Mouse (Mus musculus) induced T-regulatory cell, adult 2 months (primary cell): ENCODE results near the gene Sfxn2.

Experiments used
- DNase-seq: peaks from one replicate; pipeline ENCODE4 v3.0.0-alpha.2; 2012; ENCODE audit warnings: low read depth

Sfxn2 gene

DNA sequence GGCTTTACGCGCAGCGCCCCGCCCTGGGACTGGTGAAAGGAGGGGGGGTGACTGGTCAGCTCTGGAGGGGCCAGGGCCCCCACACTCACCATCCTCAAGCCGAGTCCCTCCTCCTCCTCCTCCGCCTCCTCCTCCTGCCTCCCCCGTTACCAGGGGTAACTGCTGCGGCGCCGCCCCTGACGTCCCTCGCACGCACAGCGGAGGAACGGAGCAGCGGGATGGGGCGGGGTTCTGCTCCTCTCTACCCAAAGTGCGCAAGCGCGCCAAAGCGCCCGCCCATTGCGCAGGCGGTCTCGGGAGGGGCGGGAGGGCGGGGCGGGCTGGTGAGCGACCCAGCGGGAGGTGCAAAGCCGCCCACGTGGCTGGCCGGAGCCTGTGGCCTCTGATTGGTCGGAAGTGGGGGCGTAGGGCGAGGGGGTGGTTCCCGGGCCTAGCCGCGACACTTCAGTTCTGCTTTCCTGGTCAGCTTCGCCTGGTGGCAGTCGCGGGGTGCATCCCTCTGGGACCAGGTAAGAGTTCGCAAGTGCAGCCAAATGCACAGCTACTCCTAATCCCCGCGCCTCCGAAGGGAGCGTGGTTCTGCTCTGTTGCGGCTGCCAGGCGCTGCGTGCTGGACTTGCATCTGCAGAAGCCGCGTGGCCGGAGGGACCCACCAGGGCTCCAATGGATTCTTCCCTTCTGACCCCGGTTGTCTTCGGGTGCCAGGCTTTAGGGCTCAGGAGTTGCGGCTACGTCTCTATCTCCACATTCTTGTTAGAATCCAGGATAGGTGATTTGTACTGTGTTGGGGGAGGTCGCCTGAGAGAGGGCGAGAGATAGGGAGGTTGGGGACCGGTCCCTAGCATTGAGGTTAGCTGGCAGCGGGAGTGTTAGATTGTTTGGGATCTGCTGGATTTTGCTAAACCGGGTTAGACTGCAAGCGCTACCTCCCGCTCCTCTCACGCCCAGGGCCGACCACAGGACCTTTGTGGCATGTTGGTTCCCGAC, at the start of gene Sfxn2, which contains the start of gene Arl3:
Gene Sfxn2 (plus strand): TSS at position 415 of the 987 bp plus-strand sequence.
Gene Arl3 (minus strand): TSS at position 248 of the 987 bp plus-strand sequence.
- peak; percentile 98 for DNase-seq

DNA sequence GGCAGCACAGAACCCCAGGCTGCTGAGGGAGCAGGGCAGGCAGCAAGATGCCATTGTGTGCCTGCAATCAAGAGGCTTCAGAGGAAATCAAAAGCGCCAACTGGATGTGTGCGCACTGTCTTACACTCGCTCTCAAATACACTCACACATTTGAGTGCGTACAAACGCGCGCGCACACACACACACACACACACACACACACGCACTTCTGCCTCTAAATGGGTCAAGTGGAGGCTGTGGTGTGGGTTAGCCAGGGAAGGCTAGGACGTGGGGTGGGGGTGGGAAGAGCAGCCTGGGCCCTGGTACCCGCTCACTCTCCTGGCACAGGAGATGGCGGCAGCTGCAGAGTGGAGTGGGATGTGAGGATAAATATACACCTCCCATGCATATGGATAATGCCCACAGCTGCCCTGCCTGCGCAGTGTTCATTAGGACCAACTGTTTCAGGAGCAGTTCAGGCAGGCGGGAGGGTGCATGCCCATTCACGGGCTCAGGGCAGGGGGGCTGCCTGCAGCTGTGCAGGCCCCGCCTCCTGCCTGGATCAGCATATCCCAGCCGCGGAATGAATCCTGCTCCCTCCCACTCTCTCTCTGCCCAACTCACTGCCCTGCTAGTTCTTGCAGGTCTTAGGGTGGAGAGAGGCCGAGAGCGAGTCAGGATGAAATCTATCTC, 49.5 kb upstream of the Sfxn2 start:
- peak; percentile 42 for DNase-seq

DNA sequence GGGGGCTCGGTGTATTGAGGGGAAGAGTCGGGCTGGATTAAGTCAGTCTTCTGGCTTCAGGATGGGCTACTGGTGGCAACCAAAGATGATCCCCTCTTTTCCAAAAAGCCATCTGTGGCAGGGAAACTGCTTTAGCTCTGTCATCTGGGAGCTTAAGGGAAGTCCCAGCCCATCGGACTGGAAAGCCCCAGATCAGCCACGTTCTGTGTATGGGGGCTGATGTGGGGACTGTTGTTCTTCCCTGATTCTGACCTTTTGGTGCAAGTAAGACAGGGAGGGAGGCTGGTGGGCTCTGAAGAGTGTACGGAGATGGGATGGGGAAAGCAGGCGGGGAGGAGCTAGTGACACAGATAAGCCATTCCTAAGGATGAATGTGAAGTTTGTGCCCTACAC, 49.0 kb upstream of the Sfxn2 start:
- DNase-seq: peak; percentile 42

DNA sequence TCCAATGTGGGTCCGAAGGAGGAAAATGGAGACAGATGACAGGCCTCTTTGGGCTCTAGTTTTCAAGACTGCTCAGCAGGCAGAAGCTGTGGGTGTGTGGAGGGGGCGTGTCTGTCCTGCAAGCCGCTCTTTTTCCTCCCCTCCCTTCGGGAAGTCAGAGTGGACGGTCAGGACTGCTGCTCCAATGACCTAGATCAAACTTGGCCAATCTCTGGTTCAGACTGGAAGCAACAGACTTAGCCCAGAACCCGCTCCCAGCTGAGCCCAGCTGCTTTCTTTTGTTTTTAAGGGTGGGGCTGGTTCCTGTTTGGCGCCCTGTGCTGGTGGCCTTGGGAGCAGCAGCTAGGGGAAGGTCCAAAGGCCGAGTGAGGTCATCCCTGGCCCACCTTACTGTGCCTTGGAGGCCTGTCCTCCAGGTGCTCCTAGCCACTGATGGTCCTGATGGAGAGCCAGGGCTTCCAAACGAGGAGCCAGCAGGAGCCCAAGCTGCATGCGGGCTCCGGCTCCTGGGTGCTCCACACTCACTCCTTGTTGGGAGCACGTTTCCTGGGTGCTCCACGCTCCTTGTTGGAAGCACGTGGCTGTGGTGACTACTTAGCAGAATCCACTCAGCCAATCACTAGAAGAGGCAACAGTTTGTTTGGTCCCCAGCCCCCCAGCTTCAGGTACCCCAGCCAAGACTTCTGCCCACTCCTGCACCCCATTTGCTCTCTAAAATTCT, 48.4 kb upstream of the Sfxn2 start:
- no peak for DNase-seq

DNA sequence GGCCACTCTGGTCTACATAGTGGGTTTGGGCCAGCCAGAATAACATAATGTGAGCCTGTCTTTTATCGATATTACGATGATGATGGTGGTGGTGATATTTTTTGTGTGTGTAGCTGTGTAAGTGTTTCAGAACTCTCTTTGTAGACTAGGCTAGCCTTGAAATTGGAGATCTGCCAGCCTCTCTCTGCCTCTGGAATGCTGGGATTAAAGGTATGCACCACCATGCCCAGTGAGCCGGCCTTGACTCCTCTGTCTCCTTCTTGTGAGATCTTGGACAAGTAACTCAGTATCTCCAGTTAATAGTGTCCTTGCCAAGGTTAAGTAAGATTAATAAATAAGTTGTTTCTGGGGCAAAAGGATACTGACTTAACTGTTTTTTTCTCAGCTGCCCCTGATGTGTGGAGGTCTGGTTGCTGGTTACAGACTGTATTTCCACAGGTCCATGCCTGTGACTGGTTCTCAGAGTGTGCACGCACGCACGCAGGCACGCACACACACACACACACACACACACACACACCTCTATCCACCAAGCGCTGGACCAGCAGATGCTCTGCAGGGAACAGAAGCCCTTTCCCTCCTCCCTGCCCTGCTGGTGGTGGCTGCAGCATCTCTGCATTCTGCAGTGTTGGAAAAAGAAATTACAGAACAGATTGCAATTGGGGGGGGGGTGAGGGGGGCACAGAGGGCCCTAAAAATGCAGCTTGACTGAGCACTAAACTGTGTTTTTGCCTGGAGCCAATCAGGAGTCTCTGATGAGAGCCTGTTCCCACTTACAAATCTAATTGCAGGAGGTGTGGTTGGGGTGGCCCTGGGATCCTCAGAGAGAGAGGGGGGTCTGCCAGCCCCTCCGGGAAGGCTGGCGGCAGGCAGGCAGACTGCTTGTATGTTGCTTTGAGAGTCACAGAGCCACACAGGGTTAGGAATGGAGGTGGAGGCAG, 47.2 kb upstream of the Sfxn2 start:
- no peak for DNase-seq

DNA sequence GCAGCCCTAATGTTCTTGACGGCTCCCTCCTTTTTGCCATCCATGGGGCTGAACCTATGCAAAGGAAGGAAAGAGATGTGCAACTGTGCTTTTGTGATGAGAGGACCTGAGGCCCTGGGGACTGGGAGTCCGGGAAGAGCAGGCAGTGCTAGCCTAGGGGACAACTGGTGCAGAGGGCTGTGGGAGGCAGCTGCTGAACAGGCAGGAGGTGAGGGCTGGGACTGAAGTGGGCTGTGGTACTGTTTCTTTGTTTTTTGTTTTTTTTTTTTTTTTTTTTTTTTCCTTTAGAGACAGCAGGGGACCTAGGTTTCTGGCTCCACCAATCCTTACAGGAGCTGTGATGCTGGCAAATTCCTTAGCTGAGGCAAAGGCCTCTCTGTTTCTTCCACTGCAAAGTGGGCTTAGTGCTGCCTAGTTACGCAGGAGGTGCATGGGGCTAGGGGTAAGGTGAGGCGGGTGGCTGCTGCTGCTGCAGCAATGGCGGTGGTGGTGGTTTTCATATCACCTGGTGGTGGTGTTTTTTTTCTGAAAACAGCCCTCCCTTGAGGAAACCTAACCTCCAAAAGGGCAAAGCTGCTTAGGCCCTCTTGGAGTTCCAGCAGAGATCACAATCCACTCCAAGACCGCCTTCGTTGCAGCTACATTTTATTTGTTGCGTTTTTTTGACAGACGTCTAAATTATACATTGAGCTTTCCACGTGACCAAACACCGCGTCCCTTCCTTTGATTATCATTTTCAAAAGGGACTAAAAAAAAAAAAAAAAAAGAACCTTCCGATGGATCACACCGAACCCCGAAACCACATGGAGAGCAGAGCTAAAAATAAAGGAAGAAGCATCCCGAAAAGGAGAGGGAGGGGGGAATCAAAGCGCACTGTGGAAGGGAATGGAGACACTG, 45.3 kb upstream of the Sfxn2 start:
- DNase-seq: peak; percentile 7

DNA sequence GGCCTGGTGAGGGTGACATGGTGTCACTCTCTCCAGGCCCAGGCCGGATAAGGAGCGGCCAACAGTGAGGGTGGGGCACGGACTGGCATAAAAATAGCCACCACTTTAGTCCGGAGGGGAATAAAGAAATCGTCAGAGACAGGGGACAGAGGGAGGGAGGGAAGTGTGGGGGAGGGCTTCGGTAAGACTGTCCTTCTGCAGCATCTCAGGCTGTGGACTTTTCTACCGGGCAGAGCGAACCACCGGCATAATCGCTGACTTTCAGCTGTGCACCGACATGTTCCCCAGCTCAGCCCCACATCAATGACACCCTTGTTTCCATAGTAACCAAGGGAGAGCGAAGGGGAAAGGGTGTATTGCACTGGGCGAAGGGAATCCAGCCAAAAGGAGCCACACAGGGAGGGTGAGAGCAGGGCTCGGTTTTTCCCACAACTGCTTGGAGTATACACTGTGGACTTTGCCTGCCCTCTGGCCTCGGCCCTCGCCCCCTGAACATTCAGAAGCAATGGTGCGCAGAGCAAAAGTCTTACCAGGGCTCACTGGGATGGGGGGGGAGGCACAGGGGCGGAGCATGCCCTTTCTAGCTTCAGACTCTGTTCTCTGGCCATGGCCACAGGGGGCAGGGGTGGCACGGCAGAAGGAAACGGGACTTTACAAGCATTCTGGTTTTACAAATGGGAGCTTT, 44.5 kb upstream of the Sfxn2 start:
- peak; percentile 65 for DNase-seq

DNA sequence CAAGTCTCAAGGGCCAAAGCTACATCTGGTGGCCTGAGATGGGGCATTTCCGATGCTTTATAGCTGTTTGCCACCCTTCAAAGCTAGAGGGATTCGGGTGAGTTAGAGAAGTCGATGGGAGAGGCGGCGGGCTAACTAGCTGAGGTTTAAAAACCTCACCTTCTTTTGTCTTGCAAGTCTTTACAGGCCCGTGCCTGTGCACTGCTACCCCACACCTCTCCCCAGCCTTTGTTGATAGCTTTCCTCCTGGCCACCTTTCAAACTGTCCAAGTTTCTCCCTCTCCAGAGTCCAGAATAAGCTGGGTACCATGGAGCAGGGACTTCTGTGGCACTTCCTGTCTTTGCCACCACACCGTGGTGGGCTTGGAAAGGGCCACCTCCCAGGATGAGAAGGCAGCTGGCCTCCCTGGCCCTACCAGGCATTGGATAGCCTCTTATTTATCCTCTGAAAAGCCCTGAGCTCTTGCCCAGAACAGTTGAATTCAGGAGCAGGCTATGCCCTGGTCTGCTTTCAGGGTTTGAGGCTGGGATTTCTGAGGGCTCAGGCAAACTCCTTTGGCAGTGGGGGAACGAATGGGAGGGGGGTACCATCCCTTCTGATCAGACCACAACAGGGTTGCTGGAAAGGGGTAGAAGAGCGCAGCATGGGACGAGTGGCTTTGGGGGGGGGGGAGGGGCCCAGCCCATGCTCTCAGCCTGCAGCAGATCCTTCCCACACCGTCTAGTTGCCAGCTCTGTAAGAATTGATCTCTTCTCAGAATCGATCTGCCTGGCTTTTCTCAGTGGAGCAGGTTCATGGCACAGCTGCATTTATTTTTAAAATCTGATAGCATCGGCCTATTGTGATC, 43.3 kb upstream of the Sfxn2 start:
- peak; percentile 15 for DNase-seq

DNA sequence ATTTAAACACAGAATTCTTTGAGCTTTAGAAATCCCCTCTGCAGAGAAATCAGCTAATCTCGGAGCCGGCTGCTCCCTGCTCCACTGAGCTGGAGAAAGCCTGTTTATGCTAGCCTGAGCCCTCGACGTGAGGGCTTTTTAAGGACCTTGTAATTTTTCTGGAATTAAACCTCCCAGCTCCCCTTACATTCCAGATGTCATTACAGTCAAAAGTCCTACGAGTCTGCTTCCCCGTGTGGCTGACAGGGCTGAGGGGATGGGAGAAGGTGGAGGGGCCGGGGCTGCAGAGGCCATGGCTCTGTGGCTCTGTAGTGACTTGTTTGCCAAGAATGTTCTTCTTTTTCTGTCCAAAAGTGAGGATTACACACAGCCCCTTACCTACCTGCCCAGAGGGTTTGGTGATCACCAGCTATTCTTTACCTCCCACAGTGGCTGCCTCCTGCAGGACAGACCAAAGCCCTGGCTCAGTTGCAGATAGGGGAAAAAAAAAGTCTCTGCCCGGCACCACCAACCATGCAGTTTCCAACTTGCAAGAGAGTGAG, 42.6 kb upstream of the Sfxn2 start:
- no peak for DNase-seq

DNA sequence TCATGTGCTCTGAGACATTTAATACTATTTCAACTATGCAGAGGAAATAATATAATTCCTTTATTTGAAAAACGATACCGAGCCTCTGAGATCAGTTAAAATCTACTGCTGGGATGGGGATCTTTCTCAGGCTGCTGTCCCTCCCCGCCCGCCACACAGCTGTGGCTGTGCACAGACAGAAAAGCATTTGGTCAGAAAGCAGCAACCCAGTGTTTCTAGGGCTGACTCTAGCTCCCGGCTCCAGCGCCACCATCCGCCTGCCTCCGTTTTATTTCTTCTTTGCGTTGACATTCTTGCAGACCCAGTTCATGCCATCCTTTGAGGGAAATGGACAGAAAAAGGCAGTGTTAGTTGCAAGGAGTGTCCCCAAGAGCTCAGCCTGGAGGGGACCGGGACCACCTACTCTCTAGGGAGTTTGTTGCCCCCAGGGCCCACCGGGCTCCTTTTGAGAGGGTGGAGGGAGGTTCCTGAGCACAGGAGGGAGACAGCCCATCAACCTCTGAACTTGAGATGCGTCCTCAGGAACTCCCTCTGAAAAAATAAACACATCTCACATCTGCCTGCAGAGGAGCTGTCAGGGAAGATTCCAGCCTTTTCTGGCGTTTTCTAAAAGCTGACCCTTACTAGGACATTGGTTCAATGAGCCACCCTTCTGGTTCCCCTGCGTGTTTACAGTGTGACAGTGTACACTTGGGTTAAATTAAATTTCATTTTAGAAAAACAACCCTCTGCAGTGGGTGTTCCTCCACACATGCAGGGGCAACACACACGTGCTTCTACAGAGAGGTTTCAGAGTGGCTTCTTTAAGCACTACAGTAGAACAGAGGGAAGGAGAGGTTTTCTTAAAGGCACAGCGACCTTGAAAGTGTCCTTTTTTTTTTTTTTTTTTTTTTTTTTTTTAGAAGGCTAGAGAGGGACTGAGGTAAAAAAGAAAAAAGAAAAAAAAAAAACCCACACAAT, 41.8 kb upstream of the Sfxn2 start:
- DNase-seq: no peak

DNA sequence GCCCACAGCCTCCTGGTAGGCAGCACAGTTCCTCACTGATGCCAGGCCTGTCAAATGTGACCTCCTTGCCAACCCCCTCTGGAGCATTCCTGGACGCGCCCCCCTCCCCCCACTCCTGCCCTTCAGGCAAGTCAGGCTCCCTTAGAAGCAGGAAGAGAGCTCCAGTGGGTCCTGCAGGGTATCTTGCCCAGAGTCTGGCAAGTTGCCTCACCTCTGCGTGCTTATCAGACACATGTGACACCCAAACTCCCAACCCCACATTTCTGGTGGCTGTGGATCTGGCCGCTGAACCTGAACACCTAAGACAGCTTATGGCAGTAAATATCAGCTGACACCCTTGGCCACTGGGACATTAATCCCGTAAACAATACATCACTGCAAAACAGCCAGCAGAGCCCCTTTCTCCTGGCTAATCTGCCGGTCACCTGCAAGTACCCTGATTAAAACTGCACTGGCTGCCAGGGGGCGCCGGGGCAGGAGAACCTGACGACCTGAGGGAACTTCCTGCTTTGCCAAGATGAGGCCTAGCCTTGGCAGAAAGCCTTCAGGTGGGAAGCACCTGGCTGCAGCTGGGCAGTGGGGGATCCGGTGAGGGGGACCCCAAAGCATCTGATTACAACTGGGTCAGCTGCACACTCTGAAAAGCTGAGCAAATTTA, 41.0 kb upstream of the Sfxn2 start:
- peak; percentile 6 for DNase-seq

DNA sequence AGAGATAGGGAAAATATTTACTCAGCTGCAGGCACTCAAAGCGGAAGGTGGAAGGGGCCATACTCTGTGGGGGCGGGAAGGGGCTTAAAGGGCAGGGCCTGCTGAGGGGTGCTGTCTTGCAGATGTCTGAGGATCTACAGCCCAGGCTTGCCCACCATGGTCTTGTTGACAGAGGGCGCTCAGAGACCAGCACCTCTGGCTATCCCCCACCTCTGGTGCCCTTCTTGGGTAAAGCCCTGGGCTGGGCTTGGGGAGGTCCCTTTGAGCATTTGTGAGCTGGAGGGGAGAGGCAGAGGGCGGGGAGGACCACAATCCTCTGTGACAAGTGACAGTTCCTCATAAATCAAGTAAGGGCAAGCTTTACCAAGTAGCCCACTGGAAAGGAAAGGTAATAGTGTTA, 40.1 kb upstream of the Sfxn2 start:
- DNase-seq: no peak

DNA sequence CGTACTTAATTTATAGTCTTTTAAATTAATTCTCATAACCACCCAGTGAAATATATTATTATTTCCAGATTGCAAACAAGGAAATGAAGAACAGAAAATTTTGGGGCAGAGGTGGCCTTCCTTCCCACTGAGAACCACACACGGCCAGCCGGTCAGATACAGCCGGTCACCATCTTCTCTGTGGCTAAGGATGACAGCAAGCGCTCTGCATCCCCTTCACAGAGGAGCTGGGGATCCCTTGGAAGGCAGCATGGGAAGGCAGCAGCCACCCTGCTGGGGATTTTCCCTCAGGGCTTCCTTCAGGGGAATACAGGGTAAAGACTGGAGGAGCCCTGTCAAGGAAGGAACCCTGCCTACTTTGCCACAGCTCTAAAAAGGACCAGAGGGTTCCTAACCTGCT, 39.6 kb upstream of the Sfxn2 start:
- no peak for DNase-seq

DNA sequence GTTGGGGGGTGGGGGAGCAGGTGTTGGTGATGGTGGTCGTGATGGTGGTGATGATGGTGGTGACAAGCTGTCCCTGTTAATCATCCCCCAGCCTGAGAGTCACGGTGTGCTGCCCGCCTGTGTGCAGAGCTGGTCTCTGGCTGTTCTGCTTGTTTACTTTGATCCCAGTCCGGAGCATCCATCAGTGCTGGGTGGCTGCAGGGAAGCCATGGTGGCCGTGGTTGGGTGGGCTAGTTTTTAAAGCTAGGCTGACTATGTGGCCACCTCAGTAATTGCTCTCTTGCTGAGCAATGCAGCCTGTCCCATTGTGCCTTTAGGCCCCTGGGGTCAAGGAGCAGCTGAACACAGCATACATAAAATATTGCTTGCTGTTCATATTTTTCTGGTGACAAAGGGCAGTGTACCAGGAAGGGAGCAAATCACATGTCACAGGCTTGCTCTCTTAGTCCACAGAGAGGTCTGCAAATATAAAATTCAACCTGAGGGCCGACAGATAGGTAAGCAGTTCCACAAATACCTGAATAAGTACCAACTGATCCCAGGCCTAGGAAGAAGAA, 38.5 kb upstream of the Sfxn2 start:
- no peak for DNase-seq

DNA sequence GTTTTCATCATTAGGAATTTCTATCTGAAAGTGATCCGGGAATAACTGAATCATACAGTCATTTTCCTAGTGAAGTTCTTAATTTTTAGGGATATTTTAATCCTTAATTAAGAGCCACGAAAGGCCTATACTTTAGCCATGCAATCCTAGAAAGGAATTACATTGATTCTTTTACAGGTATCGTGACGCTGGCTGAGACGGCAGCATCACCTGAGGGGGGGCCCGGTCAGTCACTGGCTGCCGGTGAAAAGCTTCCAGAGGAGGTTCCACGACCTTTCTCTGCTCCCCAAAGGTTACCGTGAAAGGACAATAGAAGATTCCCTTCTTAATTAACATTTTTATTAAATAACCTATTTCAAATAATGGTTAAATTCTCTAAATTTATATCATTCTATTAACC, 35.8 kb upstream of the Sfxn2 start:
- DNase-seq: no peak

DNA sequence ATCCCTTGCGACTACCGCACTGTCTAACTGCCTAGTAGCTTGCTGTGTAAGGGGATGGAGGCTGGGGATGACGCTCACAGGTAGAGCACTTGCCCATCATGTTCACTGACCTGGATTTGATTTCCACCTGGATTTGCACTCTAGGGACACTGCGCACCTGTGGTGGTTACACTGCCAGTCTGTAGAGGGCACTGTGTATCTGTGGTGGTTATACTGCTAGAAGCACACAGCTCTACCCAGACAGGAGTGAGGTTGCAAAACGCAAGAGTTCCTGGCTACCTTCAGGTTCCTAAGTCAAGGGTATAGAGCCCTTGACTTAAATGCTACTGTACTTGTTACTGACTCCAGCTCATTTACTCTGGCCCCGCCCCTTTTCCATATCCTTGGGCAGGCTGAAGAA, 35.0 kb upstream of the Sfxn2 start:
- DNase-seq: peak; percentile 30
